Mouse (Mus musculus) liver, embryonic 14 days (tissue): Measurements from ENCODE around the gene Gm6351. TPM values are rescaled to one million over a fixed set of nuclear protein-coding genes. Genes with fewer than 3 reads are reported as not detected.

Experiments used
- polyA plus RNA-seq: library from polyadenylated mRNA; depleted of rRNA; stranded (reverse); fragments of >200 nt; gene quantifications from 2 replicates; pipeline ENCODE4 v1.2.3, GENCODE M21; 2012; rRNA removed

Gene Gm6351
- polyA plus RNA-seq: not detected in 2 replicates

GRCm38 (mm10) chr5:94076085-94076484 is at the start of gene Gm6351:
TSS of gene Gm6351 (plus strand) at chr5:94076385.

GRCm38 (mm10) chr5:94070445-94070844 is 5.7 kb upstream of the Gm6351 start, which contains the start of gene BC061212:
TSS of gene BC061212 (minus strand) at chr5:94070545.

Other genes starting within 250 kb of the Gm6351 start
- not detected in 2 replicates for gene Gm7792, start 232.6 kb upstream of the Gm6351 start, polyA plus RNA-seq
- not detected in 2 replicates for gene Gm16429, start 147.3 kb upstream of the Gm6351 start, polyA plus RNA-seq
- not detected in 2 replicates for gene BC061212, start 5.8 kb upstream of the Gm6351 start, polyA plus RNA-seq
- not detected in 2 replicates for gene Gm3106, start 141.6 kb downstream of the Gm6351 start, polyA plus RNA-seq
- not detected in 2 replicates for gene A430089I19Rik, start 230.4 kb downstream of the Gm6351 start, polyA plus RNA-seq
- not detected in 2 replicates for gene Gm6502, start 238.1 kb downstream of the Gm6351 start, polyA plus RNA-seq